Comparison of ENCODE assay signal across 8 mouse cellular contexts in the genomic region with DNA sequence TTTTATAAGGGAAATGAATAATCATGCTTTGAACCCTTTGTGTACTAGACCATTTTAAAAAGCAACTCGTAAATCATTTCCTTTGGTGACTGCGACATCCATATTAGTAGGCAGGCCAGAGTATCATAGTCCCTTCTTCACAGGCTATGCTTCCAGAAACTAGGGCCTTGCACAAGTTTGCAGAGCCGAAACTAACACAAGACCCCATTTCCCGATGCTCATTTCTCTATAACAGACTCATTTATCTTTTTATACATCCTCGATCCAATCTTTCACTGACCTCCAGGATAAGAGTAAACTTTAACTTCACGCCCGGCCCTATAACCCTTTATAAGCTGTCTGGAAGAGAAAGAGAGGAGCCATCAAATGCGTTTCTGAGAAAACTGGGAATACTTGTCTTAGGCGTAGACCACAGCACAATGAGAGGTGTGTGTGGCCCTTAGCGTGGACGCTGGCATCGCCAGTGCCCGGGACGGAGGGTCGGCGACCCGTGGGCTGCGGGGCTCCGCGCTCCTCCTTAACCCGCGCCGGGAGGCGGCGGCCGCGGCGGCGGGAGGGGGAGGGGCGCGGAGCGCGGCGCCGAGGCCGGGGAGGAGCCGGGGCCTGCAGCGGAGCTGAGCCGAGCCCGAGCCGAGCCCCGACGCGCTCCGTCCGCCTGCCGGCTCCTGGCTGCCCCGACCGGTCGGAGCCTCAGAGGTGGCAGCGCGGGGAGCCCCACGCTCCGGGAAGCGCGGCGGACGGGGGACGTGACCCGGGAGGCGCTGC. TPM values are rescaled to one million over a fixed set of nuclear protein-coding genes. Genes with fewer than 3 reads are reported as not detected.
DNase-seq lines count a peak whose midpoint lies in the region; ATAC-seq lines count a peak whose summit lies in the region.

A gene (plus strand): TSS at position 609 of the 765 bp plus-strand sequence.

- peak within 1 kb of the TSS; percentile 91 for H3K4me3 ChIP-seq in hindbrain, embryonic 12.5 days

- ATAC-seq in hindbrain, embryonic 12.5 days (ENCODE audit: low FRiP score) = peak; percentile 76

- H3K4me2 ChIP-seq in hindbrain, embryonic 12.5 days (replicated peaks) = peak within 1 kb of the TSS; percentile 84

- H3K9me3 ChIP-seq in hindbrain, embryonic 12.5 days (replicated peaks) = no peaks in the 10 kb centered on the region

- H3K36me3 ChIP-seq in hindbrain, embryonic 12.5 days = no peaks in the 10 kb centered on the region

- peaks cover 18% of the 10 kb centered on the region for H3K4me1 ChIP-seq in hindbrain, embryonic 12.5 days

- DNase-seq in NIH3T3 (ENCODE audit: low read depth) = peak; percentile 87
- peak; percentile 83 to 86 for DNase-seq in cerebellum, postnatal 10 days
- DNase-seq in frontal cortex, postnatal 36 days (ENCODE audit: low spot score in 2 of 2) = peak; percentile 57 to 62
- peak; percentile 62 to 73 for DNase-seq in layer of hippocampus, postnatal 25 days (ENCODE audit: extremely low spot score in 1 of 2, low spot score in 1 of 2)
- peak; percentile 64 for DNase-seq in lung, postnatal 25 days (ENCODE audit: low spot score)
- peak; percentile 67 for DNase-seq in retina, embryonic 14.5 days (ENCODE audit: low spot score)
- peak; percentile 75 for DNase-seq in urinary bladder, adult 2 months (ENCODE audit: low spot score)

- WGBS in hindbrain, embryonic 12.5 days = 1% methylated on average over 51 of the region's 61 CpGs

- H3K9ac ChIP-seq in hindbrain, embryonic 12.5 days = peak within 1 kb of the TSS; percentile 94

- H3K27me3 ChIP-seq in hindbrain, embryonic 12.5 days = no peaks in the 10 kb centered on the region

- H3K27ac ChIP-seq in hindbrain, embryonic 12.5 days = peak within 1 kb of the TSS; percentile 64; the same call in 1 of the 2 replicates

RNA-seq across cellular contexts. Expression of the gene that starts here (rescaled TPM):
- 6.1 and 6.9 TPM in 2 replicates for polyA plus RNA-seq in hindbrain, embryonic 12.5 days (2016; fragmentation: Nextera tagmentation; extraction: Ambion mirVana)
- 10 to 100 TPM; 27.5 to 29.0 TPM for total RNA-seq in layer of hippocampus, postnatal 25 days (2021)
- 7.2 and 15.7 TPM in 2 replicates for polyA plus RNA-seq in urinary bladder, adult 2 months (2012; rRNA removed)

Comparison
In these comparisons a context has a peak if more than half of its experiments do, and no peak if none do; other contexts are left out.
1. Peak in every context shown above with its lines: DNase-seq, ATAC-seq, H3K4me3 ChIP-seq and H3K27ac ChIP-seq.